Mouse (Mus musculus) gonadal fat pad, adult 2 months (tissue): ENCODE measurements around the gene Syvn1. TPM values are rescaled to one million over a fixed set of nuclear protein-coding genes. Genes with fewer than 3 reads are reported as not detected.
A peak's percentile ranks its signal among the peaks of the same experiment; 100 is the strongest.

Experiments
- DNase-seq: peaks from one replicate; pipeline ENCODE4 v3.0.0-alpha.2; 2012; ENCODE audit warnings: low read depth
- polyA plus RNA-seq: library from polyadenylated mRNA; depleted of rRNA; stranded (reverse); fragments of >200 nt; gene quantifications from 2 replicates; pipeline ENCODE4 v1.2.3, GENCODE M21; 2012; rRNA removed

The Syvn1 gene
- polyA plus RNA-seq, result 55.6 and 104 TPM in 2 replicates

GRCm38 (mm10) chr19:6046294-6047153 lies at the start of gene Syvn1:
TSS of gene Syvn1 (plus strand) at chr19:6046576.
- DNase-seq, result peak; percentile 84

GRCm38 (mm10) chr19:5998180-5998579 lies 48.2 kb upstream of the Syvn1 start:
- DNase-seq, result no peak

- no peak for DNase-seq
Observed at GRCm38 (mm10) chr19:5999969-6000368, 46.4 kb upstream of the Syvn1 start.

- no peak for DNase-seq
Observed at GRCm38 (mm10) chr19:6005541-6005940, 40.8 kb upstream of the Syvn1 start.

GRCm38 (mm10) chr19:6007013-6007412 lies 39.4 kb upstream of the Syvn1 start:
- DNase-seq, result no peak

- no peak for DNase-seq
Observed at GRCm38 (mm10) chr19:6009137-6009536, 37.2 kb upstream of the Syvn1 start.

- DNase-seq, result no peak
Observed at GRCm38 (mm10) chr19:6013691-6014090, 32.7 kb upstream of the Syvn1 start.

GRCm38 (mm10) chr19:6014991-6015510 lies 31.3 kb upstream of the Syvn1 start:
- no peak for DNase-seq

- no peak for DNase-seq
Observed at GRCm38 (mm10) chr19:6015511-6016315, 30.7 kb upstream of the Syvn1 start, which contains the start of gene Capn1. TSS of gene Capn1 (minus strand) at chr19:6015897.

- DNase-seq, result no peak
Observed at GRCm38 (mm10) chr19:6016532-6016931, 29.8 kb upstream of the Syvn1 start.

- no peak for DNase-seq
Observed at GRCm38 (mm10) chr19:6018142-6019089, 28.0 kb upstream of the Syvn1 start.

GRCm38 (mm10) chr19:6020276-6020675 lies 26.1 kb upstream of the Syvn1 start:
- no peak for DNase-seq

GRCm38 (mm10) chr19:6023059-6023458 lies 23.3 kb upstream of the Syvn1 start:
- no peak for DNase-seq

GRCm38 (mm10) chr19:6023930-6024329 lies 22.4 kb upstream of the Syvn1 start:
- no peak for DNase-seq

GRCm38 (mm10) chr19:6028991-6029390 lies 17.4 kb upstream of the Syvn1 start:
- DNase-seq, result no peak

GRCm38 (mm10) chr19:6029426-6029825 lies 16.9 kb upstream of the Syvn1 start:
- no peak for DNase-seq

- DNase-seq, result no peak
Observed at GRCm38 (mm10) chr19:6030520-6031280, 15.7 kb upstream of the Syvn1 start.

- DNase-seq, result no peak
Observed at GRCm38 (mm10) chr19:6035966-6036585, 10.3 kb upstream of the Syvn1 start.

- no peak for DNase-seq
Observed at GRCm38 (mm10) chr19:6037695-6038094, 8.7 kb upstream of the Syvn1 start.

GRCm38 (mm10) chr19:6038326-6038725 lies 8.1 kb upstream of the Syvn1 start:
- DNase-seq, result no peak
